Mouse (Mus musculus): ENCODE measurements around the gene Nfkbib.

DNA sequence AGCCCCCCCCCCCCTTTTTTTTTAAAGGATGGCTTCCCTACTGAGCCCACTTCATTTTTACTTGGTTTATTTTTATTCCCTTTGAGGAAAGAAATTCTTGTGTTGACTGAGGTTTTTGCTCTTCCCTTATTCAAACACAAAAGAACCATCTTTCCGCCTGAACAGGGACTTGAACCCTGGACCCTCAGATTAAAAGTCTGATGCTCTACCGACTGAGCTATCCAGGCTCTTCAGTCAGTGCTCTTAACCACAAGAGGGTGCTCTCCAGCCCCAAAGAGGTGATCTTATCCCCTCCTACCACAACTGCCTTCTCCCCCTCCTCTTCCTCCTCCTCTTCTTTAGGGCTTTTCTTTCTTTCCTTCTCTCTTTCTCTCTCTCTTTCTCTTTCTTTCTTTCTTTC is 26.5 kb upstream of the Nfkbib start:
- peak; percentile 50 for TF ChIP-seq CTCF (IDR thresholded peaks at IDR 0.05; ENCODE audit: low read depth)
- no peak for TF ChIP-seq EP300 (IDR thresholded peaks at IDR 0.05; ENCODE audit: low read depth)

All from liver, embryonic 14.5 days (tissue).